Mouse (Mus musculus) left cerebral cortex, postnatal 14 days (tissue): ENCODE measurements at regions not wholly inside any gene's neighbourhood (a gene's known extent, or its start where the extent isn't known, plus 50 kb on each side); places are given as distances from the start of the nearest gene placed in this dataset.
A peak's percentile ranks its signal among the peaks of the same experiment; 100 is the strongest.

ENCODE experiments used
- DNase-seq, 2 experiments: peaks; one replicate each; pipeline ENCODE4 v3.0.0; 2021 to 2022; ENCODE audit warnings: low spot score in 2 of 2, mixed read lengths in 1 of 2
- intact Hi-C: fragments of 180-260 bp; cut with DNase I; formaldehyde crosslinking; loops from one replicate; pipeline ENCODE4 v1.15.1; 2025

DNA sequence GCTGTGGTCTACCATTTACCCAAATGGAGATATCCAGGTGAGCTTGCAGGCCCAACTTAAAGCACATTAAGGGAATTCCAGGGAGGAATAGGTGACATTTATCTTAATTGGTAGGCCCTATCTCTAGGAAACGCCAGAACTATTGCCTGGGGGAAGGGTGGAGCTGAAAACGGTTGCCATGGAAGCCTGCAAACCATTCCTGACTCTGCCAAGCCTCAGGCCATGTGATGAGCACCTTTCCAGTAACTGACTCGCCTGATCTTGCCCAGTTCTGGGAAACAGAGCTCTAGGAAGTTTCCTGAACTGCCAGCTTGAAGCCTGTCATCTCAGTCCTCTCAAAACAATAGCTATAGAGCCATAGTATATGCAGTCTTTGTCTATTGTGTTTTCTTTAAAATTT, 297.0 kb downstream of the Slitrk5 start:
- intact Hi-C loops, result no loop called here
- peak in 1 of 2 experiments; percentile 3 for DNase-seq

GRCm38 (mm10) chr14:111995809-111996458, 321.0 kb downstream of the Slitrk5 start:
- intact Hi-C loops, result no loop called here
- peak in 1 of 2 experiments; percentile 1 for DNase-seq

DNA sequence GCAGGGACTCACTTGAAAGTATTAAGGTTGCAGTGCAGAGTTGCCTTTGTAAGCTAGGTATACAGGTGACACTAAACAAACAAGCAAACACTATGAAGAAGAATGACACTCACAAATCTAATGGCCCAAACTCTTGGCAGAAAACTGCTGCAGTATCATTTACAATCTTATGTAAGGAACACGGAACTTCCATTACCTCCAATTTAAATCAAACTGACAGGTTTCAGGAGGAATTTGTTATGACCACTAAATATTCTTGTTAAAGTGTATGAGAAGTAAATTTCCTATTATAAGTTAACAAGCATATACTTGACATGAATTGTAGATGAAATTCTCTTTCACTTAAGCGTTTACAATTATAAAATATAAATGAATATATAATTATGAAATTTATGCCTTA, 327.2 kb downstream of the Slitrk5 start:
- intact Hi-C loops, result no loop called here
- DNase-seq, result no peak

DNA sequence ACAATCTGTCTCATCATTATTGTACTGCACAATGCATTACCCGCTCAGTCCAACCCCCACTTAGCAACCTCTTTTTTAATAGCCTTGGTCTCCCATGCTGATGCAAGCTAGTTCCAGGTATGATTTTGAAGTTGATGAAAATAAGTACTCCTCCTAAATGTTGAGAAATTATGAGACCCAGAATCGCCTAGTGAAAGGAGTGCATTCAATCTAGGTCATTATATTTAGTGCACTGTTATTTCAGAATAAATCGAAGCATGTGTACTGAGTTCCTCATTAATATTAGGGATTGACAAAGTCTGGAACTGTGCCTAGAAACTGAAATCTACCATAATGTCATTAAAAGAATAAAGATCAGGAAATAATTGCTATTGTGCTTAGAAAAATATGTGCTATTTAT, 328.0 kb downstream of the Slitrk5 start:
- intact Hi-C loops, result no loop called here
- no peak for DNase-seq

- intact Hi-C loops, result no loop called here
- DNase-seq, result no peak
Measured at GRCm38 (mm10) chr14:112008651-112009050, 333.8 kb downstream of the Slitrk5 start.

GRCm38 (mm10) chr14:112029331-112029730, 354.4 kb downstream of the Slitrk5 start:
- DNase-seq, result peak; percentile 13 to 79

GRCm38 (mm10) chr14:112075071-112075470, 400.2 kb downstream of the Slitrk5 start:
- no peak for DNase-seq
- intact Hi-C loops, result no loop called here

More at GRCm38 (mm10) chr14:112029331-112029730, 354.4 kb downstream of the Slitrk5 start:
- intact Hi-C loops, result no loop called here
